Mouse (Mus musculus) stomach, embryonic 15.5 days (tissue): ENCODE results near the gene Mat2a. TPM values are rescaled to one million over a fixed set of nuclear protein-coding genes. Genes with fewer than 3 reads are reported as not detected.
A peak's percentile ranks its signal among the peaks of the same experiment; 100 is the strongest.
"Not testable (repeated sequence)": the region's sequence is repeated elsewhere in the genome, so short reads cannot be mapped to it uniquely, and the experiment has no call there.

ENCODE experiments used
- ATAC-seq: fragments of 200-750 bp; cut with Nextera tagmentation; 2 replicates; pipeline ENCODE4 v1.8.0; 2017; ENCODE audit warnings: low read depth, moderate number of reproducible peaks, moderate TSS enrichment; ENCODE audit not compliant: insufficient read depth, low FRiP score
- H3K27ac ChIP-seq: fragments of 300-500 bp; sonication (generic); 2 replicates; pipeline ENCODE4 v1.5.1; 2015; ENCODE audit warnings: mild to moderate bottlenecking, inconsistent platforms
- H3K27me3 ChIP-seq: fragments of 300-500 bp; sonication (generic); replicated peaks from 2 replicates; pipeline ENCODE4 v1.6.1; 2015; ENCODE audit warnings: inconsistent platforms
- H3K36me3 ChIP-seq: fragments of 300-500 bp; sonication (generic); 2 replicates; pipeline ENCODE4 v1.6.1; 2015; ENCODE audit warnings: inconsistent platforms
- H3K4me1 ChIP-seq: fragments of 300-500 bp; sonication (generic); 2 replicates; pipeline ENCODE4 v1.6.1; 2015; ENCODE audit warnings: inconsistent platforms
- H3K4me2 ChIP-seq: fragments of 300-500 bp; sonication (generic); 2 replicates; pipeline ENCODE4 v1.6.1; 2015; ENCODE audit warnings: mild to moderate bottlenecking, inconsistent platforms
- H3K4me3 ChIP-seq: fragments of 300-500 bp; sonication (generic); replicated peaks from 2 replicates; pipeline ENCODE4 v1.5.1; 2015; ENCODE audit warnings: inconsistent platforms
- H3K9ac ChIP-seq: fragments of 300-500 bp; sonication (generic); 2 replicates; pipeline ENCODE4 v1.6.1; 2015; ENCODE audit warnings: inconsistent platforms
- H3K9me3 ChIP-seq: fragments of 300-500 bp; sonication (generic); 2 replicates; pipeline ENCODE4 v1.6.1; 2016; ENCODE audit warnings: inconsistent platforms
- WGBS: fragments of 180-500 bp; shearing (Covaris S2); methylation state at CpG from one replicate; pipeline ENCODE4 v1.1.7; 2015; 5-methylcytosine and 5-hydroxymethylcytosine counted together
- polyA plus RNA-seq: library from polyadenylated mRNA; unstranded; fragments of >200 nt; fragmentation: Nextera tagmentation; extraction: Ambion mirVana; gene quantifications from 2 replicates; pipeline ENCODE4 v1.2.1, GENCODE M21; 2015

The Mat2a gene
- polyA plus RNA-seq, 1 experiment from 2014 or later: 284 TPM

DNA sequence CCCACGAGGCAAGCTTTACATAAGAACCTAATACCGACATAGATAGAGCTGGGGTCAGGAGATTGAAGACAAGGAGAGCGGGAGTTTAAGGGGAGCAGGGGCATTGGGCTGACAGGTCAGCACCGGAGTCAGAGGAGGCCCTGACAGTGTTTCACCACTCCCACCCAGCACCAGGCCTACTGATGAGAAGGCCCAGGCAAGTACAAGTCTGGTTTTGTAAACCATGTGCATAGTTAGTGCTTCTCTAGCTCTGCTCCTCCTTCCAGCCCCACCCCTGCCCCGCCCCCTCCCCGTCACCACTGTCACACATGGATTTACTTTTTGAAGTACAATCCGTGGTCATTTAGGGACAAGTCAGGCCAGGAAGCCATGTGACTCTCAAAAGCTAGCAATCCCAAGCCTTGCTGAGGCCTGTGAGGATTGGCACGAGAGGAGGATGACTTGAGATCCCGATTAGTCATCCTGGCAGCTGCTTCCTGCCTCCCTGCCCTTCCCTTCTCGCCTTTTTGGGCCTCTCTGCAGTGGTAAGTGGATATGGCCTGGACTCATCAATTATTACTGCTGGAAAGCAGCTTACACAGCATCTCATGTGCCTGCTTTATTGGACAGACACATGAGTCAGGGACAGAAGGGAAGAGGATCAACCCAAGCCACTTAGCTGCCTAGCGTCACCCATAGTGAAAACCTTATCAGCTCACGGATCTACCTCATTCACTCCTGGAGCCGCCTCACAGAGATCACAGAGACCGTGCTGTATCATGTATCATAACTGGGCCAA lies 34.1 kb upstream of the Mat2a start:
- Histone ChIP-seq H3K9ac (no peak overlapping the region), H3K9me3 (no peaks in the 10 kb centered on the region), H3K4me1 (0 out of 2 replicates have a peak, but pooled peaks cover 8% of the 10 kb centered on the region), H3K27me3 (no peaks in the 10 kb centered on the region), H3K36me3 (no peaks in the 10 kb centered on the region), H3K4me3 (no peak overlapping the region), H3K27ac (peak overlapping the region; percentile 41), H3K4me2 (no peak overlapping the region)
- peak; percentile 45; the same call in 1 of the 2 replicates for ATAC-seq
- 44% methylated on average over 14 of the region's 14 CpGs for WGBS

DNA sequence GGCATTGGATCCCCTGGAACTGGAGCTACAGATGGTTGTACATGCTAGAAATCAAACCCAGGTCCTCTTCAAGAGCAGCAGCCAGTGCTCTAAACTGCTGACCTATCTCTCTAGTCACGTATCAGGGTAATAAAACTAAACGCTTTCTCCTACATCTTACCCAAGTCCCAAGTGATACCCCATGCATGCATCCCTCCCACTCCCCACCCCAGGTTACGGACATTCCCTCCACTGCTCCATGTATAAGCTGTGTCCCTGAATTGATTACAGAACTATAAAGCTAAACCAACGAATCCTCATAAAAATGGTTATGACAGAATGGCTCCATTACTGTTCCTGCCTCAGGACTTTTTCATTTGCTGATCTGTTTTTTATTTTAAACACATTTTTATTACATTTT lies 26.8 kb upstream of the Mat2a start:
- WGBS: 84% methylated on average over 4 of the region's 4 CpGs
- ATAC-seq: no peak
- no peak overlapping the region for H3K27ac ChIP-seq

DNA sequence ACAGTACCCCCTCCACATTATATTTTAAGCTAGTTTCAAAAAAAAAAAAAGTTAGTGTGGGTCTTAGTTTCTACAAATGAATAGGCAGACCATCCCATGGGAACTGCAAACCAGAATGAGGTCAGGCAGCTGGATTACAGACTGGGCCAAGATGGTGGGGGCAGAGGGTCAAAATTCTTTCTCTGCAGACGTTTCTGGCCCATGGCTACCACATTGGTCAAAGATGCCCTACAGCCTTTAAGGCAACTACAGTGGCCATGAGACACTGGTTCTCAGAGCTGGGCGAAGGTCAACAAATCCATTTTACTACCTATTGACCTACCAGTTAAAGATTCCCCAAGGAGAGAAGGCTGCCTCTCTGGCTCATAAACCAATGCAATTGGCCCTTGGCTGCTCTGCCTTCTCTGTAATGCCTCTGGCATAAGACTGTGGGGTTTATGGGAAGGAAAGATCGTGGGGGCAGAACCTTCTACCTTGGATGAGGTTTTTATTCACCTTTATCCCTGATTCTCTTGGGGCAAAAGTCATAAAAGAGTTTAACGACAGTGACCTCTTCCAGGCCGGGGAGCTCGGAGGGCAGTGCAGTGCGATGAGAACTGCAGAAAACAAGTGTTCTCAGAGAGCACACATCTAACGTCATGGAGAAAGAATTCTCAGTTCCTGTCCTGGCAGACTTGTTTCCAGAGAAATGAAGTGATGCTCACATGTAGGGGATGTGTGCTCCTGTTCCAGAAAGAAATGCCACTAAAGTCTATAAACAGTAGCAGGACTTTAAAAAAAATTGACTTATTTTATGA lies 26.2 kb upstream of the Mat2a start:
- Histone ChIP-seq H3K4me2 (no peak overlapping the region), H3K4me1 (no peaks in the 10 kb centered on the region)

More for the DNA sequence above, 26.8 kb upstream of the Mat2a start:
- no peak overlapping the region for H3K9ac ChIP-seq
- no peaks in the 10 kb centered on the region for H3K9me3 ChIP-seq
- no peaks in the 10 kb centered on the region for H3K36me3 ChIP-seq
- no peaks in the 10 kb centered on the region for H3K27me3 ChIP-seq
- H3K4me2 ChIP-seq: no peak overlapping the region
- no peak overlapping the region for H3K4me3 ChIP-seq
- no peaks in the 10 kb centered on the region for H3K4me1 ChIP-seq

DNA sequence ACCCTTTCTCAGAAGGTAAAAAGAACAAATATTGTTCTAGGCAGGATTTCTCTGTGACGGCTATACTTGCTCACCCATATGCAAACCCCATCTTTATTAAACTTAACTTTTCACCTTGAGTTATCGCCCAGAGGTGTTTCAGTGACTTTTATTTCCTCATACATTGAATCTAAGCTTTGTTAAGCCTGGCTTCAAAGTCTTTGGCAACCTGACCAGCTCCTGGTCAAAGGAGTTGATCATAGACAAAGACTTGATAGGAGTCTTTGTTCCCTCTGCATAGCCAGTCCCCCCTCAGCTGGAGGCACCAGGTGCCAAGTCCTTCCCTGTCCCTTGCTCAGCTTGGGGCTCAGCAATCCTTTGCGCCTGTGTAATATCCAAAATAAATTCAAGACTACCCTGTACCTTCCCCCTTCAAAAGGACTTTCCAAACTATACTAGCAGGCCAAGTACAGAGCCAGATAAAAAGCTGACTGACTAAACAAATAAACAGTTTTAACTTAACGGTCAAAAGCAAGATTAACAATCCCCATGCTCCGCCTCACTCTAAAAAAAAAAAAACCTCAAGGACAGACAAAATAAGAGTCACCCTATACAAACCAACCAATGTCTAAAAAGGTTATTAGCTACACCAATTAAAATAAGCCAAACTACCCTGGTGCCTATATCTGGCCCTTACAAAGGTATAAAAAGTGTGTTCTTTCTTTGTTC lies 23.3 kb upstream of the Mat2a start:
- WGBS: 77% methylated on average over 5 of the region's 5 CpGs
- not testable (repeated sequence) for H3K27me3 ChIP-seq

More for the DNA sequence above, 26.2 kb upstream of the Mat2a start:
- no peaks in the 10 kb centered on the region for H3K9me3 ChIP-seq
- 66% methylated on average over 8 of the region's 8 CpGs for WGBS
- H3K9ac ChIP-seq: no peak overlapping the region
- no peak overlapping the region for H3K4me3 ChIP-seq
- H3K36me3 ChIP-seq: no peaks in the 10 kb centered on the region
- H3K27ac ChIP-seq: no peak overlapping the region
- no peak for ATAC-seq
- no peaks in the 10 kb centered on the region for H3K27me3 ChIP-seq

DNA sequence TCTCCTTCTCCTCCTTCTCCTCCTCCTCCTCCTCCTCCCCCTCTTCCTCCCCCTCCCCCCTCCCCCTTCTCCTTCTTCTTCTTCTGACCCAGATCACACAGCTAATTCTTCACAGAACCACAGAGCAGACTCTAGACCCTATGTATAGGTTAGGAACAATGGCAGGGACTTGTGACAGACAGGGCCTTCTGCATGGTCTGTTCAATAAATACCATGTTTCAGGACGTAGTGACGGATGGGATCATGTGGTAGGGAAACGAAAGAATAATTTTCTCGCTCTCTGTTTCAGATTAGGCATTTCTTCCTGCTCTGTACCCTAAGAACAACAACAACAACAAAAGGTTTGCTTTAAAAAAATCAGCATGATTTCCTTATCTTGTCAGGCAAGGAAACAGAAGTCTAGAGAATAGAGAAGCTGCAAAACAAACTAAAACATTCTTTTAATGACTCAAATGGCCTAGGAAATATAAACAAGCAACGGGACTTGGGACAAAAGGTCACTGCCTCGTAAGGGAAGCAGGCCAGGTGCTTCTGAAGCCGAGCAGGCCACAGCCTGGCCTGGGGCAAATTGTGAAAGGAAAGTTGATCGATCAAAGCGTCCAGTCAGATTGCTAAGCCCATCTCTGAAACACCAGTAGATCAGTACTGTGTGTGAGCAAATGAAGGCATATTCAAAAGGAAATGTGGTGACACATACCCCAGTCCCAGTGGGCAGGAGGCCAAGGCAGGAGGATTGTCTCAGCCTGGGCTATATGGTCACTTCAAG lies 20.9 kb upstream of the Mat2a start:
- Histone ChIP-seq H3K27me3 (no peaks in the 10 kb centered on the region), H3K4me1 (peaks cover 6% of the 10 kb centered on the region; the same call in 1 of the 2 replicates), H3K9me3 (no peaks in the 10 kb centered on the region), H3K4me2 (no peak overlapping the region), H3K36me3 (no peaks in the 10 kb centered on the region), H3K4me3 (no peak overlapping the region), H3K27ac (no peak overlapping the region), H3K9ac (no peak overlapping the region)
- no peak; the same call in 1 of the 2 replicates for ATAC-seq
- 44% methylated on average over 9 of the region's 9 CpGs for WGBS

More for the DNA sequence above, 23.3 kb upstream of the Mat2a start:
- H3K36me3 ChIP-seq, H3K4me2 ChIP-seq, H3K4me1 ChIP-seq, H3K9ac ChIP-seq, ATAC-seq, H3K4me3 ChIP-seq, H3K9me3 ChIP-seq, H3K27ac ChIP-seq: not testable (repeated sequence)

GRCm38 (mm10) chr6:72458921-72459320 lies 19.6 kb upstream of the Mat2a start:
- H3K9ac ChIP-seq: no peak overlapping the region
- ATAC-seq: no peak
- H3K36me3 ChIP-seq: no peaks in the 10 kb centered on the region
- H3K9me3 ChIP-seq: no peaks in the 10 kb centered on the region
- 0 out of 2 replicates have a peak overlapping the region, but pooled peaks have one; percentile 16 for H3K4me2 ChIP-seq
- peak overlapping the region; percentile 28; the same call in 1 of the 2 replicates for H3K27ac ChIP-seq
- 15% methylated on average over 5 of the region's 5 CpGs for WGBS
- H3K27me3 ChIP-seq: no peaks in the 10 kb centered on the region
- H3K4me1 ChIP-seq: peaks cover 18% of the 10 kb centered on the region
- no peak overlapping the region for H3K4me3 ChIP-seq

GRCm38 (mm10) chr6:72458418-72458817 lies 19.1 kb upstream of the Mat2a start:
- H3K4me2 ChIP-seq: 0 out of 2 replicates have a peak overlapping the region, but pooled peaks have one; percentile 16
- peaks cover 18% of the 10 kb centered on the region for H3K4me1 ChIP-seq
- H3K9me3 ChIP-seq: no peaks in the 10 kb centered on the region
- H3K36me3 ChIP-seq: no peaks in the 10 kb centered on the region
- H3K9ac ChIP-seq: no peak overlapping the region
- H3K27ac ChIP-seq: peak overlapping the region; percentile 59; the same call in 1 of the 2 replicates
- 27% methylated on average over 7 of the region's 7 CpGs for WGBS
- no peaks in the 10 kb centered on the region for H3K27me3 ChIP-seq
- H3K4me3 ChIP-seq: no peak overlapping the region
- no peak for ATAC-seq

- 70% methylated on average over 4 of the region's 4 CpGs for WGBS
- H3K27me3 ChIP-seq: no peaks in the 10 kb centered on the region
- peaks cover 18% of the 10 kb centered on the region for H3K4me1 ChIP-seq
- H3K36me3 ChIP-seq: no peaks in the 10 kb centered on the region
- no peaks in the 10 kb centered on the region for H3K9me3 ChIP-seq
- no peak overlapping the region for H3K27ac ChIP-seq
- H3K4me2 ChIP-seq: no peak overlapping the region
- ATAC-seq: no peak
- H3K4me3 ChIP-seq: no peak overlapping the region
- no peak overlapping the region for H3K9ac ChIP-seq
Observed at GRCm38 (mm10) chr6:72456567-72456966, 17.2 kb upstream of the Mat2a start.

DNA sequence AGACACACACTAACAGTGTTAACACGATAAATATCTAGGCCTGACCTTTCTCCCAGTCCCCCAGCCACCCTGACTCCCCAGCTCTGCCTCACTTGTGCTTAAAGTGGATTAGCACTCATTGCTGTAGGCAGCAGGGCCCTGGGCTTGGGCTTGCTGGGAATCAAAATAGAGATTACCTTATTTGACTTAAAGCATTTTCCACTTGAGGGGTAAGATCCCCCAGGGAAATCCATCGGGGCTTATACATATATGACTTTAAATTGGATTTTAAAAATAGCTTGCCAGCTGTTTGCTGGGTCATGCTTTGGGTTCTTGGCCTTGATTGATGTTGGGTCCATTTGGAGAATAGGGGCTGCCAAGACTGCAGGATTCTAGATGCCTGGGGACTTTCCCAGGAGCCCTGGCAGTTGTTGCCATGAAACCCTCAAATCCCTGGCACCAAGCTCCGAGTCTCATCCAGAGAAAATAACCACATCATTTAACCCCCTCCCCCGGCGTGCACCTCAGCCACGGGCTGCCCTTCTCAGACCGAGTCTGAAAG lies 15.5 kb upstream of the Mat2a start:
- no peak overlapping the region for H3K4me3 ChIP-seq
- H3K9ac ChIP-seq: no peak overlapping the region
- no peaks in the 10 kb centered on the region for H3K27me3 ChIP-seq
- H3K27ac ChIP-seq: peak overlapping the region; percentile 59
- peak; percentile 22; the same call in 1 of the 2 replicates for ATAC-seq
- no peaks in the 10 kb centered on the region for H3K36me3 ChIP-seq
- 63% methylated on average over 7 of the region's 7 CpGs for WGBS
- H3K4me1 ChIP-seq: peaks cover 18% of the 10 kb centered on the region
- no peak overlapping the region for H3K4me2 ChIP-seq
- H3K9me3 ChIP-seq: no peaks in the 10 kb centered on the region

GRCm38 (mm10) chr6:72454072-72454746 lies 14.9 kb upstream of the Mat2a start:
- H3K27ac ChIP-seq: peak overlapping the region; percentile 59
- H3K4me3 ChIP-seq: no peak overlapping the region
- 39% methylated on average over 7 of the region's 7 CpGs for WGBS
- peak; percentile 63; the same call in 1 of the 2 replicates for ATAC-seq
- H3K9me3 ChIP-seq: no peaks in the 10 kb centered on the region
- H3K4me2 ChIP-seq: no peak overlapping the region
- H3K27me3 ChIP-seq: no peaks in the 10 kb centered on the region
- no peaks in the 10 kb centered on the region for H3K36me3 ChIP-seq
- H3K4me1 ChIP-seq: peaks cover 15% of the 10 kb centered on the region
- H3K9ac ChIP-seq: no peak overlapping the region
